Mouse (Mus musculus): Measurements from ENCODE around the gene Cubn.

- TF ChIP-seq CTCF (IDR thresholded peaks at IDR 0.05; ENCODE audit: low read depth) (no peak), EP300 (optimal IDR thresholded peaks at IDR 0.05) (no peak)
Measured at GRCm38 (mm10) chr2:13335446-13335845, 156.2 kb downstream of the Cubn start.
